Mouse (Mus musculus) gastrocnemius, adult 2 months (tissue): ENCODE measurements around the gene Rabac1. TPM values are rescaled to one million over a fixed set of nuclear protein-coding genes. Genes with fewer than 3 reads are reported as not detected.
A peak's percentile ranks its signal among the peaks of the same experiment; 100 is the strongest.

Source experiments
- DNase-seq: peaks from one replicate; pipeline ENCODE4 v3.0.0; 2022
- H3K27ac ChIP-seq: fragments of 200-600 bp; 2 replicates; pipeline ENCODE4 v1.8.1; 2022; ENCODE audit warnings: mild to moderate bottlenecking
- H3K4me3 ChIP-seq: fragments of 200-600 bp; 2 replicates; pipeline ENCODE4 v1.8.1; 2022; ENCODE audit warnings: mild to moderate bottlenecking, moderate library complexity
- CTCF ChIP-seq: fragments of 200-600 bp; IDR thresholded peaks from 2 replicates; pipeline ENCODE4 v1.8.1; 2022; ENCODE audit warnings: antibody characterized with exemption, mild to moderate bottlenecking, moderate library complexity
- intact Hi-C: fragments of 180-260 bp; cut with DNase I; formaldehyde crosslinking; loops from one replicate; pipeline ENCODE4 v1.15.1; 2025
- total RNA-seq, 2 experiments: library from RNA; stranded (reverse); gene quantifications; 2 replicates each; pipeline ENCODE4 v1.2.3; 2021

The Rabac1 gene
- total RNA-seq, 2 experiments from 2014 or later, result 231 to 243 TPM

DNA sequence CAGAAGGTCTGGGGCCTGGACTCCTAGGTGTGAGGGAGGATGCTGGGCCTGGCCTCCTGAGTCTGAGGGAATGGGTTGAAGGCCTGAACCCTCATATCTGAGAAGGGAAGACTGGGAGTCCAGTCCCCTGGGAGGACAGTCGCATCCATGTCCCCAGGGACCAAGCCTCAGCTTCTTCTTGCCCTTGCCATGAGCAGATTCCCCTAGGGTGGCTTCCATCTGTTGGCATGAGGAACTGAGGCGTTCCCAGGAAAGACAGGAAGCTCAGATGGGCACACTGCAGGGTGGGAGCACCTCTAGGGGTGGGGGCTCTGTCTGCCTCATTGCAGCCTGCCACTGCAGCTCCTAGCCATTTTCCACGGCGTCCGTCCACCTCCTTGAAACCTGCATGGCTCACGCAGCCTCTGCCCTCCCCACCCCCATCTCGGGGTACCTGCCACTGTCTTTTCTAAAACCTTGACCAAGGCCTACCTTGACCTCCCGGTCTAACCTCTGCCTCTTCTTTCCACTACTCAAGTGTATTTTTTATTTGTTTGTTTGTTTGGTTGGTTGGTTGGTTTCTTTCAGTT, 31.4 kb upstream of the Rabac1 start:
- intact Hi-C loops, result no loop called here

DNA sequence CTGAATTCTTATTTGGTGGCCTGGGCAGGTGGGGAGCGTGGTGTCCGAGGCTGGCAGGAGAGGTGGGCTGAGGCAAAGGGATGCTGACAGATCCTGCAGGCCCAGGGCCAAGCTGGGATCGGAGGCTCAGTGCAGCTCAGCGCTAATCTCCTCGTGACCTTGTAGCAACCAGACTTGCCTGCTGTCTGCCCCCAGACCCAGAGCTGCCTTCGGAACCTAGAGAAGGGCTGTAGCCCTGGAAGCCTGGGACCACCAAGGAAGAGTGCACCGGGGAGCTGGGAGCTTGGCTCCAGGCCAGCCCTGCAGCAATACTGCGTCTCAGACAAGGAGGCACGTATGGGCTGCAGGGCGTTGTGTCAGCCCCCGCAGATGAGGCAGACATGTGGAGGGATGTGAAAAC, 30.7 kb upstream of the Rabac1 start:
- TF ChIP-seq CTCF, result no peak
- intact Hi-C loops, result no loop called here
- Histone ChIP-seq H3K4me3 (no peak overlapping the region), H3K27ac (no peak overlapping the region)
- no peak for DNase-seq

More for the DNA sequence above, 31.4 kb upstream of the Rabac1 start:
- H3K27ac ChIP-seq, result no peak overlapping the region
- H3K4me3 ChIP-seq, result no peak overlapping the region
- no peak for TF ChIP-seq CTCF
- no peak for DNase-seq

DNA sequence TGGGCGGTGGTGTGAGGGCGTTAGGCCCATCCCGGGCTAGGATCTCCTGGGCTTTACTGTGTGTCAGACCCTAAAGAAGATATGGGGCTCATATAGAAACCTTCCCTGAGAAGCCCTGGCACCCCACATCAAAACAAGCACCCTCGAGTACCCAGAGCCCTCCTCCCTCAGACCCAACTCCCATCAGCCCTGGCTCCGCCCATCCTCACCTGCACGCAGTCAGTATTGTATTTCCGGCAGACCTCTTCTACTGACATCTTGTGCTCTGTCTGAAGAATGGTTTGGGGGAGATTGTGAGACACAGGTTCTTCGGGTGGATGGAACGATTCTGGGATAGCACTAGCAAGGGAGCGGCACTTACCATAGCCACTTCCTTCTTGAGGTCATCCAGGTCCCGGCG, 28.2 kb upstream of the Rabac1 start:
- intact Hi-C loops, result no loop called here
- no peak for TF ChIP-seq CTCF
- DNase-seq, result no peak
- no peak overlapping the region for H3K4me3 ChIP-seq
- H3K27ac ChIP-seq, result no peak overlapping the region

GRCm38 (mm10) chr7:25000211-25000610, 27.7 kb upstream of the Rabac1 start:
- H3K4me3 ChIP-seq, result no peak overlapping the region
- intact Hi-C loops, result no loop called here
- no peak for DNase-seq
- TF ChIP-seq CTCF, result no peak
- no peak overlapping the region for H3K27ac ChIP-seq

- no peak for DNase-seq
- no peak overlapping the region for H3K4me3 ChIP-seq
- H3K27ac ChIP-seq, result no peak overlapping the region
- no peak for TF ChIP-seq CTCF
- intact Hi-C loops, result no loop called here
Observed at GRCm38 (mm10) chr7:24993081-24993480, 20.5 kb upstream of the Rabac1 start.

DNA sequence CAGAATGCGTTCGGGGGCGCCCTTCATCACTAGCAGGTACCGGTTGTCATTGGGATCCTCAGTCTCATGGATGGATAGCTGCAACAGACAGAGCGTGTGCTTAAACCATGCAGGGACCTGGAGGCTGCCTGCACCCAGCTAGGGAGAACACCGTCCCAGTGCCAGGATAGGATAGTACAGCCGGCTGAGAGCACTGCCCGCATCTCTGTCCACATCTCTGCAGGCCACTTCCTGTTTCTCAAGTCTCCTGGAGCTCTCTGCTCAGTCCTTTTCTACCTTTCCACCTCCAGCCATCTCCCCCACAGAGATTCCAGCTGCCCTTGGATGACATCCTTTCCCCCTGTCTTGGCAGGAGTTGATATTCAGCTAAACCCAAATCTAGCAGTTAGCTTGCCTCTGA, 17.9 kb upstream of the Rabac1 start:
- TF ChIP-seq CTCF, result no peak
- Histone ChIP-seq H3K27ac (no peak overlapping the region), H3K4me3 (no peak overlapping the region)
- DNase-seq, result no peak
- intact Hi-C loops, result no loop called here

DNA sequence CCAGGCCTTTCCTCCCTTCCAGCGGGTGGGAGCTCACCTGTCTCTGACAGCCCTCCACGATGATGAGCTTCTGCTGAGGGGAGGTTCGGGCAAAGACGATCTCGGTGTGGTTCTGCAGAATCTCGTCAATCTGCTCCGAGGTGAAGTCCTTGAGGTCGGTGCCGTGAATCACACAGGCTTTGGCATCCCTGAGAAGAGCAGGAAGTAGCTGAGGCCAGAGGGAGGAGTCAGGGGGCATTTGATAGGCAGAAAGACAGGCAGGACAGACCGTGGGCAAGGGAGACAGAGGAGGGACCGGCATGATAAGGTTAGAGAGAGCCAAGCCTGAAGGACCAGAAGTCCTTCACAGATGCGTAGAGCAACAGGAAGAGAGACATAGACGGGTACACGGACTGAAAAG, 15.4 kb upstream of the Rabac1 start:
- no peak overlapping the region for H3K27ac ChIP-seq
- intact Hi-C loops, result no loop called here
- DNase-seq, result no peak
- TF ChIP-seq CTCF, result no peak
- no peak overlapping the region for H3K4me3 ChIP-seq

- intact Hi-C loops, result no loop called here
- H3K4me3 ChIP-seq, result no peak overlapping the region
- no peak overlapping the region for H3K27ac ChIP-seq
- TF ChIP-seq CTCF, result 0 out of 2 replicates have a peak, but pooled peaks have one; percentile 10
- DNase-seq, result no peak
Observed at GRCm38 (mm10) chr7:24985799-24986198, 13.2 kb upstream of the Rabac1 start.

- intact Hi-C loops, result no loop called here
- no peak overlapping the region for H3K27ac ChIP-seq
- TF ChIP-seq CTCF, result no peak
- no peak for DNase-seq
- H3K4me3 ChIP-seq, result no peak overlapping the region
Observed at GRCm38 (mm10) chr7:24984307-24984706, 11.8 kb upstream of the Rabac1 start.

GRCm38 (mm10) chr7:24983396-24983795, 10.8 kb upstream of the Rabac1 start:
- DNase-seq, result no peak
- intact Hi-C loops, result no loop called here
- no peak for TF ChIP-seq CTCF
- Histone ChIP-seq H3K4me3 (no peak overlapping the region), H3K27ac (no peak overlapping the region)

- intact Hi-C loops, result no loop called here
- Histone ChIP-seq H3K4me3 (no peak overlapping the region), H3K27ac (no peak overlapping the region)
- DNase-seq, result no peak
- no peak for TF ChIP-seq CTCF
Observed at GRCm38 (mm10) chr7:24980439-24980838, 7.9 kb upstream of the Rabac1 start.

DNA sequence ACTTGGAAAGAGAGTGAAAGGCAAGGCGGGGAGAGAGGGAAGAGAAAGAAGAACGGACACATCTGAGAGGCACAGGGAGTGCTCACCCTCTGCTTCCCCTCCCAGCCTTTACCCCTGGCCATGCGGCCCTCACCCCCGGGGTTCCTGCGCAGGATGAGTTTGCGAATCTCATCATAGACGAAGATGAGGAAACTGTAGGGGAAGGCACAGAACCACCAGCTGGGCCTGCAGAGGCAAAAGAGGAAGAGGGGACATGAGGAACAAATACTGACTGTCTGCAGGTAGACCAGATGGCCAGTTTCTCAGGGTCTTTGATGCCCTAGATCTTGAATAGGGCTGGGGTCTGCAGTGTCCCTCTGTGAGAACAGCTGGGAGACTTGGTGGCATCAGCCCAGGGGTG, 6.2 kb upstream of the Rabac1 start:
- H3K27ac ChIP-seq, result no peak overlapping the region
- H3K4me3 ChIP-seq, result no peak overlapping the region
- intact Hi-C loops, result no loop called here
- no peak for DNase-seq
- no peak for TF ChIP-seq CTCF

GRCm38 (mm10) chr7:24974893-24975595, 2.5 kb upstream of the Rabac1 start:
- Histone ChIP-seq H3K4me3 (no peak overlapping the region), H3K27ac (no peak overlapping the region)
- DNase-seq, result no peak
- TF ChIP-seq CTCF, result peak; percentile 87
- intact Hi-C loops, result no loop called here

GRCm38 (mm10) chr7:24973902-24974301, 1.3 kb upstream of the Rabac1 start:
- DNase-seq, result no peak
- Histone ChIP-seq H3K4me3 (no peak overlapping the region), H3K27ac (no peak overlapping the region)
- intact Hi-C loops, result loop anchor here (2.0 kb wide), 1 partner anchor 103 kb away; no protein-coding TSS in a partner anchor
- TF ChIP-seq CTCF, result no peak
